Mouse (Mus musculus) hindbrain, embryonic 15.5 days (tissue): ENCODE measurements around the gene Nfe2l2. TPM values are rescaled to one million over a fixed set of nuclear protein-coding genes. Genes with fewer than 3 reads are reported as not detected.
A peak's percentile ranks its signal among the peaks of the same experiment; 100 is the strongest.

Experiments
- ATAC-seq: fragments of 200-750 bp; cut with Nextera tagmentation; 2 replicates; pipeline ENCODE4 v1.8.0; 2017; ENCODE audit warnings: low read depth, moderate number of reproducible peaks, moderate TSS enrichment; ENCODE audit not compliant: low FRiP score
- H3K27ac ChIP-seq: fragments of 300-500 bp; sonication (generic); replicated peaks from 2 replicates; pipeline ENCODE4 v1.5.1; 2015; ENCODE audit warnings: mild to moderate bottlenecking, inconsistent platforms
- H3K27me3 ChIP-seq: fragments of 300-500 bp; sonication (generic); 2 replicates; pipeline ENCODE4 v1.6.1; 2015; ENCODE audit warnings: control low read depth, inconsistent platforms
- H3K36me3 ChIP-seq: fragments of 300-500 bp; sonication (generic); 2 replicates; pipeline ENCODE4 v1.6.1; 2015; ENCODE audit warnings: control low read depth, inconsistent platforms
- H3K4me1 ChIP-seq: fragments of 300-500 bp; sonication (generic); replicated peaks from 2 replicates; pipeline ENCODE4 v1.6.1; 2015; ENCODE audit warnings: control low read depth, inconsistent platforms
- H3K4me2 ChIP-seq: fragments of 300-500 bp; sonication (generic); 2 replicates; pipeline ENCODE4 v1.6.1; 2015; ENCODE audit warnings: moderate library complexity, mild to moderate bottlenecking, inconsistent platforms
- H3K4me3 ChIP-seq: fragments of 300-500 bp; sonication (generic); 2 replicates; pipeline ENCODE4 v1.5.1; 2015; ENCODE audit warnings: mild to moderate bottlenecking, inconsistent platforms
- H3K9ac ChIP-seq: fragments of 300-500 bp; sonication (generic); 2 replicates; pipeline ENCODE4 v1.6.1; 2015; ENCODE audit warnings: inconsistent platforms
- H3K9me3 ChIP-seq: fragments of 300-500 bp; sonication (generic); 2 replicates; pipeline ENCODE4 v1.6.1; 2016; ENCODE audit warnings: control low read depth, inconsistent platforms
- WGBS: fragments of 180-500 bp; shearing (Covaris S2); methylation state at CpG from one replicate; pipeline ENCODE4 v1.1.7; 2015; 5-methylcytosine and 5-hydroxymethylcytosine counted together
- polyA plus RNA-seq: library from polyadenylated mRNA; unstranded; fragments of >200 nt; fragmentation: Nextera tagmentation; extraction: Ambion mirVana; gene quantifications from 2 replicates; pipeline ENCODE4 v1.2.1, GENCODE M21; 2015

The Nfe2l2 gene
- polyA plus RNA-seq, 1 experiment from 2014 or later, result 14.4 TPM

- Histone ChIP-seq H3K4me2 (no peak overlapping the region), H3K9ac (no peak overlapping the region), H3K27me3 (no peaks in the 10 kb centered on the region), H3K4me3 (no peak overlapping the region), H3K27ac (no peak overlapping the region), H3K4me1 (no peaks in the 10 kb centered on the region), H3K9me3 (no peaks in the 10 kb centered on the region), H3K36me3 (0 out of 2 replicates have a peak, but pooled peaks cover 3% of the 10 kb centered on the region)
- 85% methylated on average over 3 of the region's 3 CpGs for WGBS
- no peak for ATAC-seq
Observed at GRCm38 (mm10) chr2:75672561-75672960, 31.9 kb downstream of the Nfe2l2 start.

- no peaks in the 10 kb centered on the region for H3K27me3 ChIP-seq
- 89% methylated on average over 2 of the region's 2 CpGs for WGBS
- H3K9ac ChIP-seq, result no peak overlapping the region
- 0 out of 2 replicates have a peak, but pooled peaks cover 3% of the 10 kb centered on the region for H3K36me3 ChIP-seq
- ATAC-seq, result no peak
- H3K4me1 ChIP-seq, result no peaks in the 10 kb centered on the region
- H3K4me2 ChIP-seq, result no peak overlapping the region
- H3K27ac ChIP-seq, result no peak overlapping the region
- no peak overlapping the region for H3K4me3 ChIP-seq
- H3K9me3 ChIP-seq, result no peaks in the 10 kb centered on the region
Observed at GRCm38 (mm10) chr2:75671337-75671660, 33.1 kb downstream of the Nfe2l2 start.

GRCm38 (mm10) chr2:75670446-75671336 lies 33.8 kb downstream of the Nfe2l2 start:
- H3K9ac ChIP-seq, result no peak overlapping the region
- no peaks in the 10 kb centered on the region for H3K27me3 ChIP-seq
- no peak for ATAC-seq
- H3K27ac ChIP-seq, result no peak overlapping the region
- H3K9me3 ChIP-seq, result no peaks in the 10 kb centered on the region
- no peak overlapping the region for H3K4me2 ChIP-seq
- H3K4me3 ChIP-seq, result no peak overlapping the region
- no peaks in the 10 kb centered on the region for H3K4me1 ChIP-seq
- WGBS, result 78% methylated on average over 6 of the region's 6 CpGs
- H3K36me3 ChIP-seq, result 0 out of 2 replicates have a peak, but pooled peaks cover 3% of the 10 kb centered on the region

GRCm38 (mm10) chr2:75669491-75670445 lies 34.7 kb downstream of the Nfe2l2 start:
- H3K9ac ChIP-seq, result no peak overlapping the region
- H3K27me3 ChIP-seq, result no peaks in the 10 kb centered on the region
- no peak overlapping the region for H3K4me3 ChIP-seq
- ATAC-seq, result no peak
- H3K27ac ChIP-seq, result no peak overlapping the region
- no peaks in the 10 kb centered on the region for H3K4me1 ChIP-seq
- WGBS, result 45% methylated on average over 14 of the region's 14 CpGs
- no peak overlapping the region for H3K4me2 ChIP-seq
- peaks cover 7% of the 10 kb centered on the region for H3K36me3 ChIP-seq
- no peaks in the 10 kb centered on the region for H3K9me3 ChIP-seq

GRCm38 (mm10) chr2:75661106-75661505 lies 43.3 kb downstream of the Nfe2l2 start:
- ATAC-seq, result no peak
- Histone ChIP-seq H3K27ac (no peak overlapping the region), H3K4me3 (peak overlapping the region; percentile 91), H3K36me3 (peaks cover 28% of the 10 kb centered on the region), H3K9ac (peak overlapping the region; percentile 95; the same call in 1 of the 2 replicates), H3K4me2 (peak overlapping the region; percentile 92), H3K9me3 (no peaks in the 10 kb centered on the region), H3K4me1 (peaks cover 22% of the 10 kb centered on the region), H3K27me3 (no peaks in the 10 kb centered on the region)
- WGBS, result 47% methylated on average over 2 of the region's 2 CpGs

- 5% methylated on average over 15 of the region's 15 CpGs for WGBS
- no peak for ATAC-seq
- H3K4me3 ChIP-seq, result peak overlapping the region; percentile 91
Observed at GRCm38 (mm10) chr2:75660255-75660948, 44.0 kb downstream of the Nfe2l2 start.

GRCm38 (mm10) chr2:75659629-75659960 lies 44.8 kb downstream of the Nfe2l2 start:
- H3K36me3 ChIP-seq, result peaks cover 22% of the 10 kb centered on the region

More at GRCm38 (mm10) chr2:75660255-75660948, 44.0 kb downstream of the Nfe2l2 start:
- H3K9ac ChIP-seq, result peak overlapping the region; percentile 95
- peaks cover 22% of the 10 kb centered on the region for H3K4me1 ChIP-seq
- no peaks in the 10 kb centered on the region for H3K9me3 ChIP-seq
- H3K27me3 ChIP-seq, result no peaks in the 10 kb centered on the region
- H3K27ac ChIP-seq, result peak overlapping the region; percentile 99
- peak overlapping the region; percentile 92 for H3K4me2 ChIP-seq
- peaks cover 28% of the 10 kb centered on the region for H3K36me3 ChIP-seq

GRCm38 (mm10) chr2:75658727-75659628 lies 45.5 kb downstream of the Nfe2l2 start, which contains the start of gene Hnrnpa3:
TSS of gene Hnrnpa3 (plus strand) at chr2:75659261.
- peaks cover 17% of the 10 kb centered on the region for H3K36me3 ChIP-seq
- no peaks in the 10 kb centered on the region for H3K9me3 ChIP-seq
- WGBS, result under 1% methylated on average over 80 of the region's 102 CpGs
- peak within 1 kb of the TSS; percentile 99 for H3K27ac ChIP-seq
- H3K9ac ChIP-seq, result peak within 1 kb of the TSS; percentile 95
- peaks cover 22% of the 10 kb centered on the region for H3K4me1 ChIP-seq
- peak within 1 kb of the TSS; percentile 92 for H3K4me2 ChIP-seq
- peak; percentile 97 for ATAC-seq
- H3K27me3 ChIP-seq, result no peaks in the 10 kb centered on the region
- peak within 1 kb of the TSS; percentile 91 for H3K4me3 ChIP-seq

More at GRCm38 (mm10) chr2:75659629-75659960, 44.8 kb downstream of the Nfe2l2 start:
- Histone ChIP-seq H3K4me1 (peaks cover 22% of the 10 kb centered on the region), H3K4me3 (peak overlapping the region; percentile 91), H3K9ac (peak overlapping the region; percentile 95), H3K4me2 (peak overlapping the region; percentile 92), H3K9me3 (no peaks in the 10 kb centered on the region), H3K27me3 (no peaks in the 10 kb centered on the region), H3K27ac (peak overlapping the region; percentile 99)
- WGBS, result under 1% methylated on average over 43 of the region's 47 CpGs
- peak; percentile 74 for ATAC-seq

- Histone ChIP-seq H3K4me3 (peak overlapping the region; percentile 91), H3K4me2 (peak overlapping the region; percentile 80), H3K36me3 (peaks cover 8% of the 10 kb centered on the region), H3K27me3 (no peaks in the 10 kb centered on the region), H3K4me1 (peaks cover 22% of the 10 kb centered on the region), H3K9ac (peak overlapping the region; percentile 80), H3K9me3 (no peaks in the 10 kb centered on the region), H3K27ac (peak overlapping the region; percentile 97)
- 3% methylated on average over 18 of the region's 18 CpGs for WGBS
- ATAC-seq, result no peak; the same call in 1 of the 2 replicates
Observed at GRCm38 (mm10) chr2:75657907-75658691, 46.3 kb downstream of the Nfe2l2 start.

- Histone ChIP-seq H3K4me3 (no peak overlapping the region), H3K4me1 (peaks cover 22% of the 10 kb centered on the region), H3K9me3 (no peaks in the 10 kb centered on the region), H3K4me2 (no peak overlapping the region), H3K9ac (no peak overlapping the region), H3K27ac (peak overlapping the region; percentile 97), H3K27me3 (no peaks in the 10 kb centered on the region), H3K36me3 (no peaks in the 10 kb centered on the region)
- no peak for ATAC-seq
- 97% methylated on average over 5 of the region's 5 CpGs for WGBS
Observed at GRCm38 (mm10) chr2:75656924-75657323, 47.5 kb downstream of the Nfe2l2 start.
